Mouse (Mus musculus): ENCODE data around the gene Shb. TPM values are rescaled to one million over a fixed set of nuclear protein-coding genes. Genes with fewer than 3 reads are reported as not detected.

The Shb gene
- polyA plus RNA-seq, 1 experiment from 2014 or later = 4.9 TPM

GRCm38 (mm10) chr4:45421519-45422260, 110.6 kb downstream of the Shb start:
- no peaks in the 10 kb centered on the region for H3K27me3 ChIP-seq
- whole genome bisulfite sequencing = 77% methylated on average over 11 of the region's 11 CpGs
- peak overlapping the region; percentile 73 for H3K27ac ChIP-seq
- H3K4me1 ChIP-seq = peaks cover 44% of the 10 kb centered on the region
- no peaks in the 10 kb centered on the region for H3K9me3 ChIP-seq (replicated peaks)
- no peaks in the 10 kb centered on the region for H3K36me3 ChIP-seq
- no peak overlapping the region for H3K4me3 ChIP-seq (replicated peaks)
- no peak for ATAC-seq (replicated peaks; ENCODE audit: low FRiP score)
- no peak overlapping the region for H3K9ac ChIP-seq
- no peak overlapping the region for H3K4me2 ChIP-seq

- Histone ChIP-seq H3K9me3 (replicated peaks) (no peaks in the 10 kb centered on the region), H3K4me2 (no peak overlapping the region), H3K4me1 (peaks cover 42% of the 10 kb centered on the region), H3K36me3 (no peaks in the 10 kb centered on the region), H3K27ac (peak overlapping the region; percentile 73; the same call in 1 of the 2 replicates), H3K4me3 (replicated peaks) (no peak overlapping the region), H3K27me3 (no peaks in the 10 kb centered on the region), H3K9ac (no peak overlapping the region)
- no peak for ATAC-seq (replicated peaks; ENCODE audit: low FRiP score)
- 63% methylated on average over 3 of the region's 3 CpGs for WGBS
Observed at GRCm38 (mm10) chr4:45420733-45421132, 111.5 kb downstream of the Shb start.

GRCm38 (mm10) chr4:45419051-45419450, 113.2 kb downstream of the Shb start:
- Histone ChIP-seq H3K9ac (no peak overlapping the region), H3K27ac (no peak overlapping the region), H3K9me3 (replicated peaks) (no peaks in the 10 kb centered on the region), H3K4me1 (peaks cover 39% of the 10 kb centered on the region), H3K4me2 (no peak overlapping the region), H3K27me3 (no peaks in the 10 kb centered on the region), H3K4me3 (replicated peaks) (no peak overlapping the region), H3K36me3 (no peaks in the 10 kb centered on the region)
- ATAC-seq (replicated peaks; ENCODE audit: low FRiP score) = no peak
- WGBS = 77% methylated on average over 4 of the region's 4 CpGs

- Histone ChIP-seq H3K9me3 (replicated peaks) (no peaks in the 10 kb centered on the region), H3K9ac (no peak overlapping the region), H3K4me1 (peaks cover 32% of the 10 kb centered on the region), H3K27me3 (no peaks in the 10 kb centered on the region), H3K36me3 (no peaks in the 10 kb centered on the region), H3K4me3 (replicated peaks) (no peak overlapping the region; the same call in 1 of the 2 replicates), H3K27ac (no peak overlapping the region), H3K4me2 (peak overlapping the region; percentile 42)
- 0 out of 2 replicates have a peak, but pooled peaks have one; percentile 41 for ATAC-seq (replicated peaks; ENCODE audit: low FRiP score)
- WGBS = 34% methylated on average over 11 of the region's 11 CpGs
Observed at GRCm38 (mm10) chr4:45418229-45418950, 113.9 kb downstream of the Shb start.

GRCm38 (mm10) chr4:45416314-45416713, 116.0 kb downstream of the Shb start:
- no peak overlapping the region for H3K4me2 ChIP-seq
- no peak for ATAC-seq (replicated peaks; ENCODE audit: low FRiP score)
- no peaks in the 10 kb centered on the region for H3K9me3 ChIP-seq (replicated peaks)
- H3K4me3 ChIP-seq (replicated peaks) = no peak overlapping the region
- H3K27ac ChIP-seq = no peak overlapping the region
- no peaks in the 10 kb centered on the region for H3K27me3 ChIP-seq
- H3K4me1 ChIP-seq = peaks cover 22% of the 10 kb centered on the region
- no peak overlapping the region for H3K9ac ChIP-seq
- 73% methylated on average over 7 of the region's 7 CpGs for WGBS
- H3K36me3 ChIP-seq = no peaks in the 10 kb centered on the region

- H3K27me3 ChIP-seq = no peaks in the 10 kb centered on the region
- no peak overlapping the region for H3K4me2 ChIP-seq
- 79% methylated on average over 9 of the region's 9 CpGs for WGBS
- H3K9ac ChIP-seq = no peak overlapping the region
- H3K4me3 ChIP-seq (replicated peaks) = no peak overlapping the region
- peaks cover 19% of the 10 kb centered on the region for H3K4me1 ChIP-seq
- H3K9me3 ChIP-seq (replicated peaks) = no peaks in the 10 kb centered on the region
- no peak overlapping the region for H3K27ac ChIP-seq
- no peak for ATAC-seq (replicated peaks; ENCODE audit: low FRiP score)
- H3K36me3 ChIP-seq = no peaks in the 10 kb centered on the region
Observed at GRCm38 (mm10) chr4:45413674-45414338, 118.5 kb downstream of the Shb start.

- H3K4me3 ChIP-seq (replicated peaks) = no peak overlapping the region
- no peak for ATAC-seq (replicated peaks; ENCODE audit: low FRiP score)
- no peak overlapping the region for H3K4me2 ChIP-seq
- 69% methylated on average over 16 of the region's 16 CpGs for WGBS
- no peak overlapping the region for H3K27ac ChIP-seq
- H3K9me3 ChIP-seq (replicated peaks) = no peaks in the 10 kb centered on the region
- peaks cover 10% of the 10 kb centered on the region for H3K4me1 ChIP-seq
- H3K9ac ChIP-seq = no peak overlapping the region
- no peaks in the 10 kb centered on the region for H3K27me3 ChIP-seq
- H3K36me3 ChIP-seq = no peaks in the 10 kb centered on the region
Observed at GRCm38 (mm10) chr4:45412433-45413192, 119.7 kb downstream of the Shb start.

GRCm38 (mm10) chr4:45411181-45411790, 121.0 kb downstream of the Shb start:
- 91% methylated on average over 8 of the region's 8 CpGs for WGBS
- Histone ChIP-seq H3K9ac (no peak overlapping the region), H3K36me3 (no peaks in the 10 kb centered on the region), H3K9me3 (replicated peaks) (no peaks in the 10 kb centered on the region), H3K4me3 (replicated peaks) (no peak overlapping the region), H3K27ac (no peak overlapping the region), H3K4me1 (peaks cover 23% of the 10 kb centered on the region), H3K4me2 (no peak overlapping the region), H3K27me3 (no peaks in the 10 kb centered on the region)
- no peak for ATAC-seq (replicated peaks; ENCODE audit: low FRiP score)

- peaks cover 34% of the 10 kb centered on the region for H3K4me1 ChIP-seq
- under 1% methylated on average over 10 of the region's 10 CpGs for WGBS
- H3K4me3 ChIP-seq (replicated peaks) = peak overlapping the region; percentile 97
- H3K4me2 ChIP-seq = peak overlapping the region; percentile 92
- H3K27ac ChIP-seq = peak overlapping the region; percentile 96
- peaks cover 4% of the 10 kb centered on the region for H3K36me3 ChIP-seq
- peak overlapping the region; percentile 97 for H3K9ac ChIP-seq
- ATAC-seq (replicated peaks; ENCODE audit: low FRiP score) = peak; percentile 69
- no peaks in the 10 kb centered on the region for H3K9me3 ChIP-seq (replicated peaks)
- no peaks in the 10 kb centered on the region for H3K27me3 ChIP-seq
Observed at GRCm38 (mm10) chr4:45409270-45409669, 123.0 kb downstream of the Shb start.

- Histone ChIP-seq H3K4me2 (peak within 1 kb of the TSS; percentile 92), H3K9ac (peak within 1 kb of the TSS; percentile 97), H3K36me3 (peaks cover 11% of the 10 kb centered on the region), H3K4me1 (peaks cover 34% of the 10 kb centered on the region), H3K4me3 (replicated peaks) (peak within 1 kb of the TSS; percentile 97), H3K27ac (peak within 1 kb of the TSS; percentile 96), H3K9me3 (replicated peaks) (no peaks in the 10 kb centered on the region), H3K27me3 (no peaks in the 10 kb centered on the region)
- ATAC-seq (replicated peaks; ENCODE audit: low FRiP score) = peak; percentile 96
- WGBS = under 1% methylated on average over 61 of the region's 67 CpGs
Observed at GRCm38 (mm10) chr4:45408427-45409132, 123.7 kb downstream of the Shb start, which contains the start of gene Slc25a51. Slc25a51 (minus strand) TSS chr4:45408766.
